Mouse (Mus musculus): ENCODE results near the gene Tbl1xr1.
A peak's percentile ranks its signal among the peaks of the same experiment; 100 is the strongest.

Gene Tbl1xr1

GRCm38 (mm10) chr3:22076561-22076935, at the start of gene Tbl1xr1:
TSS of gene Tbl1xr1 (plus strand) at chr3:22076652.
- peak; percentile 97 for DNase-seq

GRCm38 (mm10) chr3:22038004-22038403, 38.4 kb upstream of the Tbl1xr1 start:
- no peak for DNase-seq

- no peak for DNase-seq
Observed at GRCm38 (mm10) chr3:22039036-22039795, 37.2 kb upstream of the Tbl1xr1 start.

- no peak for DNase-seq
Observed at GRCm38 (mm10) chr3:22040627-22041026, 35.8 kb upstream of the Tbl1xr1 start.

GRCm38 (mm10) chr3:22047203-22047602, 29.2 kb upstream of the Tbl1xr1 start:
- no peak for DNase-seq

GRCm38 (mm10) chr3:22056664-22057328, 19.7 kb upstream of the Tbl1xr1 start:
- DNase-seq = no peak

- DNase-seq = no peak
Observed at GRCm38 (mm10) chr3:22058206-22058804, 18.1 kb upstream of the Tbl1xr1 start.

- no peak for DNase-seq
Observed at GRCm38 (mm10) chr3:22061163-22061562, 15.3 kb upstream of the Tbl1xr1 start.

- no peak for DNase-seq
Observed at GRCm38 (mm10) chr3:22068621-22069020, 7.8 kb upstream of the Tbl1xr1 start.

- DNase-seq = no peak
Observed at GRCm38 (mm10) chr3:22073916-22074315, 2.5 kb upstream of the Tbl1xr1 start.

- DNase-seq = no peak
Observed at GRCm38 (mm10) chr3:22074591-22075294, 1.7 kb upstream of the Tbl1xr1 start.

- DNase-seq = no peak
Observed at GRCm38 (mm10) chr3:22075517-22075886, 950 bp upstream of the Tbl1xr1 start.

GRCm38 (mm10) chr3:22075887-22076560, 428 bp upstream of the Tbl1xr1 start:
- peak; percentile 86 for DNase-seq

- no peak for DNase-seq
Observed at GRCm38 (mm10) chr3:22076936-22077656, 644 bp downstream of the Tbl1xr1 start.

GRCm38 (mm10) chr3:22077657-22078475, 1.4 kb downstream of the Tbl1xr1 start:
- peak; percentile 61 for DNase-seq

GRCm38 (mm10) chr3:22078529-22078928, 2.1 kb downstream of the Tbl1xr1 start:
- no peak for DNase-seq

- no peak for DNase-seq
Observed at GRCm38 (mm10) chr3:22081869-22082268, 5.4 kb downstream of the Tbl1xr1 start.

GRCm38 (mm10) chr3:22082823-22083222, 6.4 kb downstream of the Tbl1xr1 start:
- DNase-seq = no peak

- DNase-seq = no peak
Observed at GRCm38 (mm10) chr3:22084222-22084996, 8.0 kb downstream of the Tbl1xr1 start.

GRCm38 (mm10) chr3:22089825-22090224, 13.4 kb downstream of the Tbl1xr1 start:
- DNase-seq = no peak
